Mouse (Mus musculus) v-Abl transformed pro-B cells (cell line): ENCODE results near the gene Cxcl9.

Experiments used
- in situ Hi-C, 2 experiments: fragments of 400-800 bp; cut with MboI; formaldehyde crosslinking; loops; one replicate each; pipeline ENCODE4 v1.15.1; 2025; ENCODE audit not compliant: unreplicated experiment in 2 of 2

Cxcl9 gene

DNA sequence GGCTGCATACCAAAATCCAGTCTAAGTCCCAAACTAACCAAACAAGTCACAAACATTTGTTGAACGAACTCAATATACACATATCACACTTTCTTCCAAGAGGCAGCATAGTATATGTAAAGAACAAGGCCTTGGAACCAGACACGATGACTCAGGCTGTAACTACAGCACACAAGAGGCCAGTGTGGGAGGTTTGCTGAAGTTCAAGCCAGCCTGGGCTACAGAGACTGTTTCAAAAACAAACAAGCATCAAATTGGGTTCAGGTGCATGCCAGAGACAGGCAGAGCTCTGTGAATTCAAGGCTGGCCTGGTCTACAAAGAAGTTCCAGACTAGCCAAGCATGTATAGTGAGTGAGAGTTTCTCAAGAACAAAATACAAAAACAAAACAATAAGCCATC is 33.4 kb downstream of the Cxcl9 start:
- in situ Hi-C loops: loop anchor here in 1 of 2 experiments (25.0 kb wide), 1 partner anchor 332 kb away; the partner anchor contains the start of gene Rchy1

GRCm38 (mm10) chr5:92291652-92292414 is 36.0 kb downstream of the Cxcl9 start:
- in situ Hi-C loops: loop anchor here in 1 of 2 experiments (25.0 kb wide), 1 partner anchor 330 kb away; the partner anchor contains the start of gene Rchy1

DNA sequence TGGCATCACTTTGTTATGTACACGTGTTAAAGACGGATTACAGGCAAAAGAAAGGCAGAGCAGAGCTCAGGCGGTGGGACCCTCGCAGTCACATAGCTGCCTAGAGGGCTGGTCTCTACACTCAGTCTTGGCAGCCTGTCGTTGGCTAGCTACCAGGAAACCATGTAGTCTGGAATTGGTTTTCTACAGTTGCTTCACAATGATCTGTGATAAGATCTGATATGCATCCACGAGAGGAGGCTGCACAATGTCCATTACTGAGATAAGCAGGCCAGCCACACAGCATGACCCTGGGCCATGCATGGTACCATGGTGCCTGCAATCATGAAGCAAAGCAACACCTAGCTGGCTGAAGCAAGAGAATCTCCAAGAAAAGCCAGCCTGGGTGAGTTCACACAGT is 40.0 kb downstream of the Cxcl9 start:
- in situ Hi-C loops: loop anchor here in 1 of 2 experiments (25.0 kb wide), 1 partner anchor 326 kb away; the partner anchor contains the start of gene Rchy1

GRCm38 (mm10) chr5:92283107-92283506 is 44.8 kb downstream of the Cxcl9 start:
- in situ Hi-C loops: loop anchor here in 1 of 2 experiments (25.0 kb wide), 1 partner anchor 321 kb away; the partner anchor contains the start of gene Rchy1

- in situ Hi-C loops: loop anchor here in 1 of 2 experiments (25.0 kb wide), 1 partner anchor 320 kb away; the partner anchor contains the start of gene Rchy1
Measured at GRCm38 (mm10) chr5:92282571-92282970, 45.3 kb downstream of the Cxcl9 start.

GRCm38 (mm10) chr5:92278942-92279537 is 48.8 kb downstream of the Cxcl9 start:
- in situ Hi-C loops: loop anchor here in 1 of 2 experiments (25.0 kb wide), 1 partner anchor 317 kb away; the partner anchor contains the start of gene Rchy1

- in situ Hi-C loops: loop anchor here in 1 of 2 experiments (25.0 kb wide), 1 partner anchor 315 kb away; the partner anchor contains the start of gene Rchy1
Measured at GRCm38 (mm10) chr5:92277437-92278394, 50.2 kb downstream of the Cxcl9 start, which contains the start of gene Naaa. Gene Naaa (minus strand): TSS chr5:92278170.
